Mouse (Mus musculus) heart, embryonic 12.5 days (tissue): Measurements from ENCODE around the gene Rnaseh2a. TPM values are rescaled to one million over a fixed set of nuclear protein-coding genes. Genes with fewer than 3 reads are reported as not detected.

ENCODE experiments used
- ATAC-seq: fragments of 200-750 bp; cut with Nextera tagmentation; 2 replicates; pipeline ENCODE4 v1.8.0; 2017; ENCODE audit warnings: moderate TSS enrichment, moderate library complexity; ENCODE audit not compliant: insufficient number of reproducible peaks, low FRiP score
- H3K27ac ChIP-seq: fragments of 300-500 bp; sonication (generic); 2 replicates; pipeline ENCODE4 v1.5.1; 2016; ENCODE audit warnings: mild to moderate bottlenecking, moderate library complexity; ENCODE audit not compliant: poor library complexity, severe bottlenecking
- H3K27me3 ChIP-seq: fragments of 300-500 bp; sonication (generic); replicated peaks from 2 replicates; pipeline ENCODE4 v1.6.1; 2016; ENCODE audit warnings: mild to moderate bottlenecking, moderate library complexity
- H3K36me3 ChIP-seq: fragments of 300-500 bp; sonication (generic); 2 replicates; pipeline ENCODE4 v1.6.1; 2016; ENCODE audit warnings: mild to moderate bottlenecking, moderate library complexity
- H3K4me1 ChIP-seq: fragments of 300-500 bp; sonication (generic); replicated peaks from 2 replicates; pipeline ENCODE4 v1.6.1; 2016; ENCODE audit warnings: mild to moderate bottlenecking
- H3K4me2 ChIP-seq: fragments of 300-500 bp; sonication (generic); 2 replicates; pipeline ENCODE4 v1.6.1; 2016; ENCODE audit warnings: mild to moderate bottlenecking, moderate library complexity
- H3K4me3 ChIP-seq: fragments of 300-500 bp; sonication (generic); 2 replicates; pipeline ENCODE4 v1.5.1; 2016; ENCODE audit warnings: mild to moderate bottlenecking
- H3K9ac ChIP-seq: fragments of 300-500 bp; sonication (generic); 2 replicates; pipeline ENCODE4 v1.6.1; 2016; ENCODE audit warnings: mild to moderate bottlenecking, moderate library complexity
- H3K9me3 ChIP-seq: fragments of 300-500 bp; sonication (generic); replicated peaks from 2 replicates; pipeline ENCODE4 v1.6.1; 2016; ENCODE audit warnings: mild to moderate bottlenecking, moderate library complexity
- WGBS: fragments of 180-500 bp; shearing (Covaris S2); methylation state at CpG from one replicate; pipeline ENCODE4 v1.1.7; 2016; 5-methylcytosine and 5-hydroxymethylcytosine counted together
- polyA plus RNA-seq: library from polyadenylated mRNA; unstranded; fragments of >200 nt; fragmentation: Nextera tagmentation; extraction: Ambion mirVana; gene quantifications from 2 replicates; pipeline ENCODE4 v1.2.1, GENCODE M21; 2016

Rnaseh2a gene
- polyA plus RNA-seq, 1 experiment from 2014 or later: 77.1 TPM

GRCm38 (mm10) chr8:84984294-84985048, 14.9 kb upstream of the Rnaseh2a start:
- no peaks in the 10 kb centered on the region; the same call in 1 of the 2 replicates for H3K9me3 ChIP-seq
- H3K27ac ChIP-seq: peak overlapping the region; percentile 37
- WGBS: 8% methylated on average over 16 of the region's 16 CpGs
- ATAC-seq: no peak
- H3K4me1 ChIP-seq: peaks cover 57% of the 10 kb centered on the region
- peak overlapping the region; percentile 70; the same call in 1 of the 2 replicates for H3K9ac ChIP-seq
- peak overlapping the region; percentile 98 for H3K4me2 ChIP-seq
- peaks cover 9% of the 10 kb centered on the region for H3K27me3 ChIP-seq
- H3K4me3 ChIP-seq: peak overlapping the region; percentile 59; the same call in 1 of the 2 replicates
- H3K36me3 ChIP-seq: no peaks in the 10 kb centered on the region

DNA sequence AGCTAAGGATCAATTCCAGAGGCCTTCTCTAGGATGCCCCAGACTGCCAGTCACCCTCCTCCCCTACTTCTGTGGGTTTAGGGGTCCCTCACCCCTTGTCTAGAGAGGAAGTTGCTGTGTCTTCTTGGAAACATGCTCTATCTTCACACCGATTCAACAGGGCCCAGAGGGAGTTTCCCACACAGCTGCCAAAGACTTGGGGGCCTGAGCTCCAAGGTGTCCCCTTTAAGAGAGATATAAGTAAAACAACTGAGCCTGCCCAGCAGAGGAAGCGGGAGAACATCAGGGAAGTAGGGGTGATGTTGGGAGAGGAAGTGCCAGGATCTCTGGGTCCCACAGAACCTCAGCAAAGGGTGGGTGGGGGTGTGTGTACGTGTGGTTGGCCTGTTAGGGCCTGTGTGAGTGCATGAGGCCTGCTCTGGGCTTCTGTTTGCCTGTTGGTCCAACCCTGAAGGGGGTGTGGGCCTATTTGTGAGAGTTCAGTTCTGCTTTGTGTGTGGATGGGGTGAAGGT, 13.0 kb upstream of the Rnaseh2a start:
- no peak overlapping the region for H3K27ac ChIP-seq

DNA sequence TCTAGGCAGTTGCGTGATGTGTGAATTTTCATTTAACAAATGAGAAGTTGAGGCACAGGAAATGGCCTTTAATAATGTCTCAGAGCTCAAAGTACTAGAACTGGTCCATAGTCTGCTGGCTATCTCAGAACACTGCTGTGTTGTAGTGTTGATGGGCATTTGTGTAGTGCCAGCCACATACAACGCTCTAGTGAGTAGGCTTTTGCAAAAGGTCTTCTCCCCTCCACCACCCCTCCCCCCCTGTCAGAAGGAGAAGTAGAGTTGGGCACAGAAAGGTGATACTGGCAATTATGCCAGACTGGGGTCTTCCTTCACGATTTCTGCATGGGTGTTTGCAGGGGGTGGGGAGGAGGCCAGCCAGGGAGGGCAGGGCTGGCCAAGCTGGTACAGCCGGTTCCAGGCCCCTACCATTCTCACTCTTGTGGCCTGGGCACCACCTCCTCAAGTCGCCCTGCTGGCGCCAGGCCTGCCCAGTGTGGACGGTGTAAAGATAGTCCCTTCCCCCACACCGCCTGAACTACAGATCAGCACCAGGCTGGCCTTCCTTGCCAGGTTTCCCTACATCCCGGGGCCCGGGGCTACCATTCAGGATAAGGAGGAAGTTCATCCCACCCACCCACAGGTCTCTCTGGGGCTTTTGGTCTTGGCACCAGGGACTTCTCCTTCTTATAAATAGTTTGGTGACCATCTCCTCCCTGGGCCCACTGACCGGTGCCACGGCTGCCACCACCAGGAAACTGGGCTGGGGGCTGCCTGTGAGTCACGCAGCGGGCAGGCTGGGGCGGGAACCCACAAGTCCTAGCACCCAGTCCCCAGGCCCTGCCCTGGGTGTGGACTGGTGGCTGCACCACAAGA, 12.3 kb upstream of the Rnaseh2a start:
- 74% methylated on average over 15 of the region's 15 CpGs for WGBS
- Histone ChIP-seq H3K9me3 (no peaks in the 10 kb centered on the region), H3K27ac (no peak overlapping the region), H3K4me2 (no peak overlapping the region), H3K9ac (no peak overlapping the region), H3K4me3 (no peak overlapping the region), H3K27me3 (no peaks in the 10 kb centered on the region), H3K4me1 (peaks cover 68% of the 10 kb centered on the region), H3K36me3 (no peaks in the 10 kb centered on the region)
- no peak for ATAC-seq

More for the DNA sequence above, 13.0 kb upstream of the Rnaseh2a start:
- no peaks in the 10 kb centered on the region for H3K36me3 ChIP-seq
- no peak overlapping the region for H3K4me3 ChIP-seq
- no peak for ATAC-seq
- H3K9me3 ChIP-seq: no peaks in the 10 kb centered on the region
- no peak overlapping the region for H3K9ac ChIP-seq
- H3K4me2 ChIP-seq: no peak overlapping the region
- 0 out of 2 replicates have a peak, but pooled peaks cover under 1% of the 10 kb centered on the region for H3K27me3 ChIP-seq
- peaks cover 62% of the 10 kb centered on the region for H3K4me1 ChIP-seq
- WGBS: 50% methylated on average over 3 of the region's 3 CpGs

DNA sequence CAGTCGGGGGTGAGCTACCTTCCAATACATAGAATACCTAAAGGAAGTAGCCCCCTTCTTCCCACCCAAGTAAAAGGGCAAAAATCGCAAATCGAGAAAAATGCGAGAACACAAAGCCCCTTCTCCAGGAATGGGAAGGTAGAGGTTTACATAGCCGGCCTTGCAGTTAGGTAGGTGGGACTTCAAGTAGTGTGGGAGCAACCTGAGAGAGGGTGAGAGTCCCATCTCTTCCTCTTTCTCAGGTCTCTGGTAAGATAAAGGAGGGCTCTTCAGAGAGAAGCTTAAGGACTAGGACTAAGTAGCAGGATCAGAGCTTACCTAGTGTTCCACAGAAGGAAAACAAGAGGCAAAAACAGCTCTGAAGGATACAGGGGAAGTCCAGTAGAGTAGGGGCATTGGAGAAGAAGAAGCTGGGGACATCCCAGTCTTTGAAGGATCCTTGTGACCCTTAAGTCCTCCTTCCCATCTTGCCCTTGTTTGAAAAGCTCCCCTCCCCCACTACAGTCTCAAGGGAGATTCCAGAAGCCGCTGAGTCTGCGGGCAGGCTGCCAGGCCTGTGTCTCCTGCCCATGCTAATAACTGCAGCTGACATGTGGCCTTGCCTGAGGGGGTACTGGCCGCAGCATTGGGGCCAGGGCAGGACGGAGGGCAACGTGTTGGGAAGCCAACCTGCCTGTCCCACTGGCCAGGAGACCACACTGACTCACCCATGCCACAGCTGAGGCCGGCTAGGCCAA, 11.2 kb upstream of the Rnaseh2a start:
- Histone ChIP-seq H3K27ac (peak overlapping the region; percentile 64), H3K4me1 (peaks cover 68% of the 10 kb centered on the region), H3K4me3 (no peak overlapping the region; the same call in 1 of the 2 replicates), H3K4me2 (peak overlapping the region; percentile 95), H3K27me3 (no peaks in the 10 kb centered on the region), H3K36me3 (no peaks in the 10 kb centered on the region), H3K9me3 (no peaks in the 10 kb centered on the region), H3K9ac (0 out of 2 replicates have a peak overlapping the region, but pooled peaks have one; percentile 50)
- ATAC-seq: no peak
- WGBS: 26% methylated on average over 11 of the region's 11 CpGs

- Histone ChIP-seq H3K4me3 (peak overlapping the region; percentile 55), H3K4me1 (peaks cover 66% of the 10 kb centered on the region), H3K9ac (peak overlapping the region; percentile 50), H3K4me2 (peak overlapping the region; percentile 95), H3K27me3 (no peaks in the 10 kb centered on the region), H3K27ac (peak overlapping the region; percentile 71), H3K36me3 (peaks cover 6% of the 10 kb centered on the region; the same call in 1 of the 2 replicates), H3K9me3 (no peaks in the 10 kb centered on the region)
- peak; percentile 43 for ATAC-seq
- WGBS: 1% methylated on average over 42 of the region's 42 CpGs
These were observed 10.2 kb upstream of the Rnaseh2a start for GRCm38 (mm10) chr8:84979599-84980421.

- H3K27ac ChIP-seq: peak within 1 kb of the TSS; percentile 71
- H3K4me2 ChIP-seq: peak within 1 kb of the TSS; percentile 95
- under 1% methylated on average over 63 of the region's 63 CpGs for WGBS
- H3K27me3 ChIP-seq: no peaks in the 10 kb centered on the region
- H3K4me3 ChIP-seq: peak within 1 kb of the TSS; percentile 55
- H3K9ac ChIP-seq: peak within 1 kb of the TSS; percentile 78
- H3K4me1 ChIP-seq: peaks cover 59% of the 10 kb centered on the region
- H3K36me3 ChIP-seq: peaks cover 18% of the 10 kb centered on the region
- no peaks in the 10 kb centered on the region for H3K9me3 ChIP-seq
- ATAC-seq: peak; percentile 71
These were observed 8.8 kb upstream of the Rnaseh2a start, which contains the start of gene Junb for GRCm38 (mm10) chr8:84978248-84978940. Gene Junb, minus strand, starts transcription at chr8:84978718.

GRCm38 (mm10) chr8:84977435-84978247, 8.1 kb upstream of the Rnaseh2a start:
- peaks cover 25% of the 10 kb centered on the region for H3K36me3 ChIP-seq
- peak overlapping the region; percentile 95 for H3K4me2 ChIP-seq
- H3K27me3 ChIP-seq: no peaks in the 10 kb centered on the region
- H3K4me3 ChIP-seq: peak overlapping the region; percentile 55
- peak overlapping the region; percentile 78 for H3K9ac ChIP-seq
- ATAC-seq: no peak
- no peaks in the 10 kb centered on the region for H3K9me3 ChIP-seq
- peaks cover 58% of the 10 kb centered on the region for H3K4me1 ChIP-seq
- WGBS: 1% methylated on average over 70 of the region's 70 CpGs
- peak overlapping the region; percentile 71 for H3K27ac ChIP-seq

- ATAC-seq: no peak
- no peaks in the 10 kb centered on the region for H3K27me3 ChIP-seq
These were observed 7.3 kb upstream of the Rnaseh2a start for GRCm38 (mm10) chr8:84976763-84977434.

More at GRCm38 (mm10) chr8:84976763-84977434, 7.3 kb upstream of the Rnaseh2a start:
- H3K9ac ChIP-seq: peak overlapping the region; percentile 78
- under 1% methylated on average over 25 of the region's 25 CpGs for WGBS
- H3K27ac ChIP-seq: peak overlapping the region; percentile 71
- peak overlapping the region; percentile 95 for H3K4me2 ChIP-seq
- H3K9me3 ChIP-seq: no peaks in the 10 kb centered on the region
- H3K36me3 ChIP-seq: peaks cover 32% of the 10 kb centered on the region
- H3K4me1 ChIP-seq: peaks cover 51% of the 10 kb centered on the region
- H3K4me3 ChIP-seq: peak overlapping the region; percentile 55
